Mouse (Mus musculus) ES-Bruce4 (cell line): ENCODE measurements around the gene Pkdcc. TPM values are rescaled to one million over a fixed set of nuclear protein-coding genes. Genes with fewer than 3 reads are reported as not detected.

ENCODE experiments used
- H3K27ac ChIP-seq: 2 replicates; pipeline ENCODE4 v1.5.1; 2012; ENCODE audit warnings: low read length, inconsistent platforms; ENCODE audit not compliant: insufficient read depth
- H3K27me3 ChIP-seq: 2 replicates; pipeline ENCODE4 v1.6.1; 2012; ENCODE audit warnings: mild to moderate bottlenecking, low read length, inconsistent platforms; ENCODE audit not compliant: control insufficient read depth, poor library complexity, insufficient read depth, severe bottlenecking
- H3K36me3 ChIP-seq: 2 replicates; pipeline ENCODE4 v1.6.1; 2012; ENCODE audit warnings: inconsistent platforms, mild to moderate bottlenecking, low read length, moderate library complexity; ENCODE audit not compliant: control insufficient read depth, poor library complexity, insufficient read depth, severe bottlenecking
- H3K4me1 ChIP-seq: one replicate; pipeline ENCODE4 v1.8.1; 2011; ENCODE audit warnings: low read length; ENCODE audit not compliant: control insufficient read depth, insufficient read depth
- H3K4me3 ChIP-seq: 2 replicates; pipeline ENCODE4 v1.5.1; 2011; ENCODE audit warnings: low read depth, mild to moderate bottlenecking, low read length
- H3K9ac ChIP-seq: 2 replicates; pipeline ENCODE4 v1.6.1; 2012; ENCODE audit warnings: low read depth, mild to moderate bottlenecking, inconsistent platforms; ENCODE audit not compliant: poor library complexity, severe bottlenecking
- H3K9me3 ChIP-seq: replicated peaks from 2 replicates; pipeline ENCODE4 v1.6.1; 2012; ENCODE audit warnings: mild to moderate bottlenecking, low read length, inconsistent platforms; ENCODE audit not compliant: control insufficient read depth, poor library complexity, insufficient read depth, severe bottlenecking
- CTCF ChIP-seq: IDR thresholded peaks from one replicate; pipeline ENCODE4 v1.8.1; 2011; ENCODE audit warnings: low read depth, low read length
- EP300 ChIP-seq: IDR thresholded peaks from 2 replicates; pipeline ENCODE4 v1.6.1; 2011; ENCODE audit warnings: low read depth, low read length; ENCODE audit not compliant: insufficient read depth
- POLR2A ChIP-seq: IDR thresholded peaks from one replicate; pipeline ENCODE4 v1.8.1; 2011; ENCODE audit warnings: low read length; ENCODE audit not compliant: insufficient read depth
- polyA plus RNA-seq: library from polyadenylated mRNA; stranded (reverse); fragments of >200 nt; gene quantifications from 2 replicates; pipeline ENCODE4 v1.2.4, GENCODE M21; 2011; ENCODE audit warnings: low read depth; ENCODE audit not compliant: missing spikeins, insufficient read depth, insufficient read length

Gene Pkdcc
- polyA plus RNA-seq, 1 experiment: 12.3 TPM

DNA sequence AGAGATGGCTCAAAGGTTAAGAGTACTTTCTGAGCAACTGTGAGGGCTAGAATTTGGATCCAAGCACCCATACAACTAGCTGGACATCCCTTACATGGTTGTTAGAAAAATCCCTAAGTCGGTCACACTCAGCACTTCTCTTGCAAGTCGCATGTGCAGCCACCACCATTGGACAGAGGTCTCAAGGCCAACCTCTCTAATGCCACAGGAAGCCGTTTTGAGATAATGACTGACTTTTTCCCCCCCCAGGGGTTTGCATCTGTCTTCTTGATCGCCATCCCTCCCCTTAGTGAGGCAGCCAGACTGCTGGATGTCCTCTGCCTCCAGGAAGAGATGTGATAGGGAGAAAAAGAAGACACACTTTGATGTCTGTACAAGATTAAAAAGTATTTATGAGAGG lies 32.1 kb downstream of the Pkdcc start:
- H3K4me1 ChIP-seq: peaks cover 2% of the 10 kb centered on the region
- H3K4me3 ChIP-seq: no peak overlapping the region
- no peak overlapping the region for H3K27ac ChIP-seq
- TF ChIP-seq CTCF (no peak), POLR2A (no peak), EP300 (no peak)
- no peaks in the 10 kb centered on the region for H3K9me3 ChIP-seq
- no peak overlapping the region for H3K9ac ChIP-seq
- H3K27me3 ChIP-seq: no peaks in the 10 kb centered on the region
- H3K36me3 ChIP-seq: no peaks in the 10 kb centered on the region

DNA sequence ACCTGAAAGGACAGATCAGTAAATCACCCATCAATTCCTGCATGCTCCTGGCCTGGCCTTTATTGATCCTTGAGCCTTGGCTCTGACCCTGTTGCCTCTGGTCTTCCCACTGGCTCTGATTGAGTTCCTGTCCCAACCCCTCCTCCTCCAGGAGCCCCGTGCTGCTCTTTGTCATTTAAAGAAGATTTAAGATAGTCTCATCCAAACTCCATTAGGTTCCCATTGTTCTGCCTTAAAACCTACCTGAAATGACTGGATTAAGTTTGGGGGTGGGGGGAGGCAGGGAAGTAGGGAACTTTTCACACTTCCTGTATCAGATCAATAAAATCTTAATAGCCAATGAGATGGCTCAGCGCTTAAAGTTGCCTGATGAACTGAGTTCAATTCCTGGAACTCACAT lies 33.4 kb downstream of the Pkdcc start:
- Histone ChIP-seq H3K9me3 (no peaks in the 10 kb centered on the region), H3K9ac (no peak overlapping the region), H3K4me3 (no peak overlapping the region), H3K27me3 (no peaks in the 10 kb centered on the region), H3K27ac (no peak overlapping the region), H3K4me1 (peaks cover 2% of the 10 kb centered on the region), H3K36me3 (no peaks in the 10 kb centered on the region)
- TF ChIP-seq POLR2A: no peak
- TF ChIP-seq EP300: no peak
- no peak for TF ChIP-seq CTCF

DNA sequence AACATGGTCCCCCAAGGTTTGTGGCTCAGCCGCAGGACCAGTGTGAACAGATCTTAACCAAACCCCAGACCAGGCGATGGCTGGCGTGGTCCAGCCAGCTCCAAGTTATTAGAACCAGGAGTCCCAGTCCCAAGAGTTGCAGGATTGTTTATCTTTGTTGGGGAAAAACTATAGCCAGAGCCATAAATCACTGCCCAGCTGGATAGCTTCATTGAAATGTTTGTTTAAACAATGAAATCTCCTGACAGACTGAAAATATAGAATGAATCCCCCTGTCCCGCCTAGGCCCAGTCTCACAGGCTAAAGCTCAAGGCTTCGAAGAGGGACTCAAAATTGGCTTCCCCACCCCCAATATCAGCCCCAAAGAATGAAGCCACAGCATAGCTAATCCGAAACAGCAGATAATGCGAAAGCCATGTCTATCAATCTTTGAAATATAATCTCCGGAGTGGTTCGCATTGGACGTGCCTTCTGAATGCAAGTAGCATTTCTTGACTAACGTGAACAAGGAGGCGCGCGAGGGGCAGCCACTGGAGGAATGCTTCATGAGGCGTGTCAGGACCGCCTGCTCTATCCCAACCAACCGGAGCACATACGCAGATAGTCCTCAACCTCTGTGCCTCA lies 35.9 kb downstream of the Pkdcc start:
- Histone ChIP-seq H3K36me3 (no peaks in the 10 kb centered on the region), H3K9me3 (peaks cover 8% of the 10 kb centered on the region)
- TF ChIP-seq POLR2A: no peak
- TF ChIP-seq CTCF: no peak
- no peak for TF ChIP-seq EP300

DNA sequence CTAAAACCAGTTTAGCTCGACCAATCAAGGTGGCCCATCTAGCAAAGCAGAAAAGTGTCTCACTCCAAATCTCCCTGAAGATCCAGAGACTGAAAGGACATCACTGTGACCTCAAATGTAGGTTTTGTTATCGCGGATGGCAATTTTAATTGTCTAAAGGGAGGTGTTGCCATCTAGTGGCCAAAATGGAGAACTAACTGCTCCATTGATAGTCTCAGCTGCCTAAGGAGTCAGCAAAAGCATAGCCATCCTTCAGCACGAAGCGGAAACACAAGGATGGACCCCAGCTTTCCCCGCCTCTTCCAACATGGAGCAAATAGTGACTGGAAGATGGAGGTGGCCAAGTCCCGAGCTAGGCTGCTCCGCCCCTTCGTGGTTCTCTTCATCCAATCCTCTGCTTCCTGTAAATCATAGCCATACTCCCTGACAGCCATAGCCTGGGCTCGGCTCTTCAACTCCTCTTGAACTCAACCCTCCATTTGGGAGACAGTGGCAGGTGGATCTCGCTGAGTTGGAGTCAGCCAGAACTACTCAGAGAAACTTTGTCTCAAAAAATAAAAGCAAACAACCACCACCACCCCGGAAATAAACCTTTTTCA lies 38.1 kb downstream of the Pkdcc start:
- peaks cover 11% of the 10 kb centered on the region for H3K9me3 ChIP-seq
- H3K9ac ChIP-seq: no peak overlapping the region
- peaks cover 1% of the 10 kb centered on the region for H3K4me1 ChIP-seq
- TF ChIP-seq CTCF: peak; percentile 2
- no peak for TF ChIP-seq EP300
- H3K27me3 ChIP-seq: no peaks in the 10 kb centered on the region
- H3K36me3 ChIP-seq: no peaks in the 10 kb centered on the region
- H3K4me3 ChIP-seq: 0 out of 2 replicates have a peak overlapping the region, but pooled peaks have one; percentile 9
- H3K27ac ChIP-seq: no peak overlapping the region

More for the DNA sequence above, 35.9 kb downstream of the Pkdcc start:
- Histone ChIP-seq H3K27me3 (no peaks in the 10 kb centered on the region), H3K4me1 (peaks cover 2% of the 10 kb centered on the region), H3K9ac (no peak overlapping the region), H3K4me3 (no peak overlapping the region), H3K27ac (no peak overlapping the region)

DNA sequence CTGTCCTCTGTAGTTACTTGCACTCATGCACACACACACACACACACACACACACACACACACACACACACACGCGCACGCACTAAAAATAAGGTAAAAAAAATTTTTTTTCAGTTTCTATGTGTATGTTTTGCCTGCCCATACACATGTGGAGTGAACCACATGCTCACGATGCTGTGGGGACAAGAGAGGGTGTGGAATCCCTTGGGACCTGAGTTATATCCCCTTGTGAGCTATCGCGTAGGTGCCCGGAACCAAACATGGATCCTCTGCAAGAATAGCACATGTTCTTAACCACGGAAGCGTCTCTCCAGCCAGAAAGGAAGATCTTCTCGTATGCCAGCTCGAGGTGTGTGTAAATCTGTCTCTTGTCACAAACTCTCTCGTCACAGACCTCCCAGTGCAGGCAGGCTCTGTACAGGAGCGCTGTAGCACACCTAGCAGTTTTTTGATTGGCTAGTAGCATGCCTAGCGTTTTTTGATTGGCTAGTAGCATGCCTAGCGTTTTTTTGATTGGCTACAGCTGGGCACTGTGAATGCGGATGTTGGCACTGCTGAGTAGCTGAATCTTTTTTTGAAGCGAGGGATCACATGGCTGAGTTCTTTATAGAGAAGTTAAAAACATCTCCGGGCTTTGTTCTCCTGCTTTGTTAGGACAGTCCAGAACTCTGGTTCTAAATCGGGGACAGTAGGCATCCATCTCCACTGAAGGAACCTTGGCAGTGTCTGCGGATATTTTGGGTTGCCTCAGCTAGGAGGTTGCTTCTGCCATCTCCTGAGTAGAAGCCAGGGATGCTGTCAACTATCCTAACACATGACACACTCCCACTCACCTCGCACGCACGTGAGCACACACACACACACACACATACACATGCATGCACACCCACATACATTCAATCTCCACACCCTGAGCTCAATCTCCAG lies 52.4 kb downstream of the Pkdcc start:
- no peak overlapping the region for H3K4me3 ChIP-seq
- H3K27me3 ChIP-seq: no peaks in the 10 kb centered on the region; the same call in 1 of the 2 replicates
- H3K4me1 ChIP-seq: no peaks in the 10 kb centered on the region
- no peak overlapping the region for H3K9ac ChIP-seq
- H3K27ac ChIP-seq: no peak overlapping the region
- H3K9me3 ChIP-seq: no peaks in the 10 kb centered on the region
- H3K36me3 ChIP-seq: no peaks in the 10 kb centered on the region
- no peak for TF ChIP-seq EP300
- TF ChIP-seq CTCF: no peak
- TF ChIP-seq POLR2A: no peak
